Mouse (Mus musculus): Measurements from ENCODE around the gene Cat. TPM values are rescaled to one million over a fixed set of nuclear protein-coding genes. Genes with fewer than 3 reads are reported as not detected.

Gene Cat
- 84.2 and 91.3 TPM in 2 replicates for total RNA-seq (2014; rRNA removed)
- 59.4 and 64.2 TPM in 2 replicates for polyA plus RNA-seq (2015; fragmentation: Nextera tagmentation; extraction: Ambion mirVana)

GRCm38 (mm10) chr2:103484617-103485401 lies at the start of gene Cat:
TSS of gene Cat (minus strand) at chr2:103485160.
- ATAC-seq (peak; percentile 99), DNase-seq (peak; percentile 94)

GRCm38 (mm10) chr2:103525596-103525995 lies 40.6 kb upstream of the Cat start:
- no peak overlapping the region for H3K27ac ChIP-seq (ENCODE audit: low read depth, low read length)
- no peak overlapping the region for H3K4me3 ChIP-seq (ENCODE audit: low read depth, low read length)
- ATAC-seq, result no peak
- no peak for DNase-seq
- H3K9me3 ChIP-seq (ENCODE audit: low read length), result no peaks in the 10 kb centered on the region
- TF ChIP-seq CTCF (IDR thresholded peaks at IDR 0.05; ENCODE audit: low read depth), result no peak
- no peaks in the 10 kb centered on the region for H3K27me3 ChIP-seq (ENCODE audit: insufficient read depth, low read length)
- H3K9ac ChIP-seq, result no peak overlapping the region
- WGBS, result 94% methylated on average over 1 of the region's 1 CpGs
- no peaks in the 10 kb centered on the region for H3K36me3 ChIP-seq (ENCODE audit: insufficient read depth)
- H3K4me2 ChIP-seq (ENCODE audit: low read depth), result no peak overlapping the region
- H3K4me1 ChIP-seq (ENCODE audit: insufficient read depth), result no peaks in the 10 kb centered on the region

More at GRCm38 (mm10) chr2:103484617-103485401, at the start of gene Cat:
- no peak for TF ChIP-seq CTCF (IDR thresholded peaks at IDR 0.05; ENCODE audit: low read depth)
- Histone ChIP-seq H3K27me3 (ENCODE audit: insufficient read depth, low read length) (no peaks in the 10 kb centered on the region), H3K4me2 (ENCODE audit: low read depth) (peak within 1 kb of the TSS; percentile 59), H3K9ac (peak within 1 kb of the TSS; percentile 64), H3K4me3 (ENCODE audit: low read depth, low read length) (peak within 1 kb of the TSS; percentile 56), H3K27ac (ENCODE audit: low read depth, low read length) (peak within 1 kb of the TSS; percentile 86), H3K36me3 (ENCODE audit: insufficient read depth) (no peaks in the 10 kb centered on the region), H3K4me1 (ENCODE audit: insufficient read depth) (peaks cover 11% of the 10 kb centered on the region; the same call in 1 of the 2 replicates), H3K9me3 (ENCODE audit: low read length) (no peaks in the 10 kb centered on the region)
- under 1% methylated on average over 41 of the region's 41 CpGs for WGBS

- WGBS, result 76% methylated on average over 1 of the region's 1 CpGs
- ATAC-seq, result no peak
- Histone ChIP-seq H3K4me3 (ENCODE audit: low read depth, low read length) (no peak overlapping the region), H3K27ac (ENCODE audit: low read depth, low read length) (no peak overlapping the region), H3K9ac (no peak overlapping the region), H3K27me3 (ENCODE audit: insufficient read depth, low read length) (no peaks in the 10 kb centered on the region), H3K36me3 (ENCODE audit: insufficient read depth) (no peaks in the 10 kb centered on the region), H3K9me3 (ENCODE audit: low read length) (no peaks in the 10 kb centered on the region), H3K4me1 (ENCODE audit: insufficient read depth) (no peaks in the 10 kb centered on the region), H3K4me2 (ENCODE audit: low read depth) (no peak overlapping the region)
- DNase-seq, result no peak
- no peak for TF ChIP-seq CTCF (IDR thresholded peaks at IDR 0.05; ENCODE audit: low read depth)
Measured at GRCm38 (mm10) chr2:103516472-103516871, 31.5 kb upstream of the Cat start.

DNA sequence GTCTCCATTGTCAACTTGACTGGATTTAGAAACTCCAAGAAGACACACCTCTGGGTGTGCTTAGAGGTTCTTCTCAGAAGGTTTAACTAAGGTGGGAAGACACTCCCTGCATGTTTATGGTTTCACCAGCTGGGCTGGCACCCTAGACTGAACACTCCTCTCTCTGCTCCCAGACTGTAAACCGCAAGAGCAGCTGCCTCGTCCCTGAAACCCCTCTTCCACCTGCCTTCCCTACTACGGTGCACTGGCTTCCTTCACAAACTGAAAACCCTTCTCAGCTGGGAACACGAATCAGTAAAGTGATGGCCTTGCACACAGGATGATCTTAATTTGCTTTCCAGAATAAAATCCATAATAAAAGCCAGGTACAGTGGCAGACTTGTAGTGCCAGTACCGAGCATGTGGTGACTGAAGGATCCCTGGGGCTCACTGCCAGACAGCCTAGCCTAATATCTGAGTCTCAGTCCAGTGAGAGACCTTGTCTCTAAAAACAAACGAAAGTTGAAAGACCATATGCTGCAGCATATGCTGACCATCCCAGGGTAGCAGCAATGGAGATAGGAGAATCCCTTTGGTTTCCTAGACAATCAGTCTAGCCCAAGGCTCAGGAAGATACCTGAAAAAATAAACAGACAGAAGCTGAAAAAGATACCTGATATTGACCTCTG lies 30.7 kb upstream of the Cat start:
- DNase-seq, result no peak
- WGBS, result 82% methylated on average over 6 of the region's 6 CpGs
- TF ChIP-seq CTCF (IDR thresholded peaks at IDR 0.05; ENCODE audit: low read depth), result no peak

GRCm38 (mm10) chr2:103512066-103512795 lies 27.3 kb upstream of the Cat start:
- Histone ChIP-seq H3K4me3 (ENCODE audit: low read depth, low read length) (no peak overlapping the region), H3K9me3 (ENCODE audit: low read length) (no peaks in the 10 kb centered on the region), H3K4me2 (ENCODE audit: low read depth) (no peak overlapping the region), H3K27ac (ENCODE audit: low read depth, low read length) (no peak overlapping the region), H3K36me3 (ENCODE audit: insufficient read depth) (no peaks in the 10 kb centered on the region), H3K27me3 (ENCODE audit: insufficient read depth, low read length) (no peaks in the 10 kb centered on the region), H3K9ac (no peak overlapping the region), H3K4me1 (ENCODE audit: insufficient read depth) (no peaks in the 10 kb centered on the region)
- no peak for TF ChIP-seq CTCF (IDR thresholded peaks at IDR 0.05; ENCODE audit: low read depth)
- WGBS, result 91% methylated on average over 5 of the region's 5 CpGs
- DNase-seq (no peak), ATAC-seq (no peak)

More for the DNA sequence above, 30.7 kb upstream of the Cat start:
- H3K9me3 ChIP-seq (ENCODE audit: low read length), result no peaks in the 10 kb centered on the region
- H3K4me3 ChIP-seq (ENCODE audit: low read depth, low read length), result no peak overlapping the region
- H3K9ac ChIP-seq, result no peak overlapping the region
- ATAC-seq, result no peak
- H3K4me1 ChIP-seq (ENCODE audit: insufficient read depth), result no peaks in the 10 kb centered on the region
- no peaks in the 10 kb centered on the region for H3K36me3 ChIP-seq (ENCODE audit: insufficient read depth)
- no peaks in the 10 kb centered on the region for H3K27me3 ChIP-seq (ENCODE audit: insufficient read depth, low read length)
- no peak overlapping the region for H3K4me2 ChIP-seq (ENCODE audit: low read depth)
- H3K27ac ChIP-seq (ENCODE audit: low read depth, low read length), result no peak overlapping the region

GRCm38 (mm10) chr2:103511631-103512030 lies 26.7 kb upstream of the Cat start:
- Histone ChIP-seq H3K9me3 (ENCODE audit: low read length) (no peaks in the 10 kb centered on the region), H3K9ac (no peak overlapping the region)
- WGBS, result 95% methylated on average over 1 of the region's 1 CpGs

More at GRCm38 (mm10) chr2:103511631-103512030, 26.7 kb upstream of the Cat start:
- Histone ChIP-seq H3K4me1 (ENCODE audit: insufficient read depth) (no peaks in the 10 kb centered on the region), H3K27me3 (ENCODE audit: insufficient read depth, low read length) (no peaks in the 10 kb centered on the region), H3K4me2 (ENCODE audit: low read depth) (no peak overlapping the region), H3K36me3 (ENCODE audit: insufficient read depth) (no peaks in the 10 kb centered on the region), H3K4me3 (ENCODE audit: low read depth, low read length) (no peak overlapping the region), H3K27ac (ENCODE audit: low read depth, low read length) (no peak overlapping the region)
- ATAC-seq (no peak), DNase-seq (no peak)
- no peak for TF ChIP-seq CTCF (IDR thresholded peaks at IDR 0.05; ENCODE audit: low read depth)
